Mouse (Mus musculus): ENCODE measurements at regions not wholly inside any gene's neighbourhood (a gene's known extent, or its start where the extent isn't known, plus 50 kb on each side); places are given as distances from the start of the nearest gene placed in this dataset.

- no peak for DNase-seq (ENCODE audit: extremely low read depth, insufficient read length, low spot score)
Observed at GRCm38 (mm10) chr1:83736428-83737117, 328.6 kb upstream of the Sphkap start.

GRCm38 (mm10) chr1:83731682-83732081, 323.7 kb upstream of the Sphkap start:
- DNase-seq (ENCODE audit: extremely low read depth, insufficient read length, low spot score), result no peak

- DNase-seq (ENCODE audit: extremely low read depth, insufficient read length, low spot score), result no peak
Observed at GRCm38 (mm10) chr1:83728810-83729209, 320.8 kb upstream of the Sphkap start.

- no peak for DNase-seq (ENCODE audit: extremely low read depth, insufficient read length, low spot score)
Observed at GRCm38 (mm10) chr1:83727938-83728337, 319.9 kb upstream of the Sphkap start.

GRCm38 (mm10) chr1:83727215-83727614, 319.2 kb upstream of the Sphkap start:
- no peak for DNase-seq (ENCODE audit: extremely low read depth, insufficient read length, low spot score)

- no peak for DNase-seq (ENCODE audit: extremely low read depth, insufficient read length, low spot score)
Observed at GRCm38 (mm10) chr1:83723096-83723495, 315.1 kb upstream of the Sphkap start.

GRCm38 (mm10) chr1:83720166-83720565, 312.2 kb upstream of the Sphkap start:
- no peak for DNase-seq (ENCODE audit: extremely low read depth, insufficient read length, low spot score)

- DNase-seq (ENCODE audit: extremely low read depth, insufficient read length, low spot score), result no peak
Observed at GRCm38 (mm10) chr1:83717056-83717455, 309.1 kb upstream of the Sphkap start.

GRCm38 (mm10) chr1:83701696-83702404, 293.9 kb upstream of the Sphkap start:
- DNase-seq (ENCODE audit: extremely low read depth, insufficient read length, low spot score), result no peak

GRCm38 (mm10) chr1:83697422-83697821, 289.4 kb upstream of the Sphkap start:
- no peak for DNase-seq (ENCODE audit: extremely low read depth, insufficient read length, low spot score)

- no peak for DNase-seq (ENCODE audit: extremely low read depth, insufficient read length, low spot score)
Observed at GRCm38 (mm10) chr1:83685221-83685620, 277.2 kb upstream of the Sphkap start.

- no peak for DNase-seq (ENCODE audit: extremely low read depth, insufficient read length, low spot score)
Observed at GRCm38 (mm10) chr1:83665326-83665725, 257.3 kb upstream of the Sphkap start.

- DNase-seq (ENCODE audit: extremely low read depth, insufficient read length, low spot score), result no peak
Observed at GRCm38 (mm10) chr1:83661808-83662802, 254.1 kb upstream of the Sphkap start.

GRCm38 (mm10) chr1:83653661-83654060, 245.7 kb upstream of the Sphkap start:
- DNase-seq (ENCODE audit: extremely low read depth, insufficient read length, low spot score), result no peak

GRCm38 (mm10) chr1:83645606-83646005, 237.6 kb upstream of the Sphkap start:
- DNase-seq (ENCODE audit: extremely low read depth, insufficient read length, low spot score), result no peak

GRCm38 (mm10) chr1:83642656-83643055, 234.7 kb upstream of the Sphkap start:
- no peak for DNase-seq (ENCODE audit: extremely low read depth, insufficient read length, low spot score)

GRCm38 (mm10) chr1:83636051-83636450, 228.1 kb upstream of the Sphkap start:
- no peak for DNase-seq (ENCODE audit: extremely low read depth, insufficient read length, low spot score)

GRCm38 (mm10) chr1:83631798-83632197, 223.8 kb upstream of the Sphkap start:
- DNase-seq (ENCODE audit: extremely low read depth, insufficient read length, low spot score), result no peak

GRCm38 (mm10) chr1:83631394-83631793, 223.4 kb upstream of the Sphkap start:
- DNase-seq (ENCODE audit: extremely low read depth, insufficient read length, low spot score), result no peak

- no peak for DNase-seq (ENCODE audit: extremely low read depth, insufficient read length, low spot score)
Observed at GRCm38 (mm10) chr1:83587258-83587657, 179.3 kb upstream of the Sphkap start.

- DNase-seq (ENCODE audit: extremely low read depth, insufficient read length, low spot score), result no peak
Observed at GRCm38 (mm10) chr1:83583041-83583440, 175.0 kb upstream of the Sphkap start.
